Mouse (Mus musculus) midbrain, postnatal 0 days (tissue): ENCODE results near the gene Gm4707. TPM values are rescaled to one million over a fixed set of nuclear protein-coding genes. Genes with fewer than 3 reads are reported as not detected.

ENCODE experiments used
- ATAC-seq: fragments of 200-750 bp; cut with Nextera tagmentation; 2 replicates; pipeline ENCODE4 v1.8.0; 2017; ENCODE audit warnings: moderate number of reproducible peaks, mild to moderate bottlenecking, moderate TSS enrichment, moderate library complexity; ENCODE audit not compliant: low FRiP score
- DNase-seq: peaks from one replicate; pipeline ENCODE4 v3.0.0-alpha.2; 2015; ENCODE audit warnings: low spot score
- H3K27ac ChIP-seq: fragments of 300-500 bp; sonication (generic); 2 replicates; pipeline ENCODE4 v1.5.1; 2014; ENCODE audit warnings: low read depth, mild to moderate bottlenecking, low read length, mixed read lengths
- H3K27me3 ChIP-seq: fragments of 300-500 bp; sonication (generic); 2 replicates; pipeline ENCODE4 v1.6.1; 2014; ENCODE audit warnings: low read length, control low read depth, mixed read lengths; ENCODE audit not compliant: insufficient read depth
- H3K36me3 ChIP-seq: fragments of 300-500 bp; sonication (generic); 2 replicates; pipeline ENCODE4 v1.6.1; 2014; ENCODE audit warnings: low read length, control low read depth, mixed read lengths; ENCODE audit not compliant: insufficient read depth
- H3K4me1 ChIP-seq: fragments of 300-500 bp; sonication (generic); 2 replicates; pipeline ENCODE4 v1.6.1; 2014; ENCODE audit warnings: mild to moderate bottlenecking, control low read depth, antibody characterized with exemption, low read length, mixed read lengths; ENCODE audit not compliant: insufficient read depth
- H3K4me2 ChIP-seq: fragments of 300-500 bp; sonication (generic); 2 replicates; pipeline ENCODE4 v1.6.1; 2014; ENCODE audit warnings: low read depth, mild to moderate bottlenecking, low read length, mixed read lengths; ENCODE audit not compliant: poor library complexity, severe bottlenecking
- H3K4me3 ChIP-seq: fragments of 300-500 bp; sonication (generic); 2 replicates; pipeline ENCODE4 v1.5.1; 2014; ENCODE audit warnings: low read depth, mild to moderate bottlenecking, low read length, moderate library complexity
- H3K9ac ChIP-seq: fragments of 300-500 bp; sonication (generic); replicated peaks from 2 replicates; pipeline ENCODE4 v1.6.1; 2014; ENCODE audit warnings: mild to moderate bottlenecking, low read length, moderate library complexity, mixed read lengths; ENCODE audit not compliant: poor library complexity, severe bottlenecking
- H3K9me3 ChIP-seq: fragments of 300-500 bp; sonication (generic); 2 replicates; pipeline ENCODE4 v1.6.1; 2016; ENCODE audit warnings: low read length, control low read depth
- CTCF ChIP-seq: IDR thresholded peaks from 2 replicates; pipeline ENCODE4 v1.5.1; 2016; ENCODE audit warnings: antibody characterized with exemption, mild to moderate bottlenecking
- WGBS: fragments of 180-500 bp; shearing (Covaris S2); extraction: QIAGEN DNeasy Blood & Tissue Kit; methylation state at CpG from one replicate; pipeline ENCODE4 v1.1.7; 2014; 5-methylcytosine and 5-hydroxymethylcytosine counted together
- polyA plus RNA-seq: library from polyadenylated mRNA; unstranded; fragments of >200 nt; fragmentation: Nextera tagmentation; extraction: Ambion mirVana; gene quantifications from 2 replicates; pipeline ENCODE4 v1.2.1, GENCODE M21; 2015
- total RNA-seq: library from RNA; depleted of rRNA; stranded (reverse); fragments of >200 nt; gene quantifications from 2 replicates; pipeline ENCODE4 v1.2.3, GENCODE M21; 2014; rRNA removed

Gene Gm4707
- total and polyA plus RNA-seq, 2 experiments from 2014 or later, result 2.4 to 40.7 TPM

DNA sequence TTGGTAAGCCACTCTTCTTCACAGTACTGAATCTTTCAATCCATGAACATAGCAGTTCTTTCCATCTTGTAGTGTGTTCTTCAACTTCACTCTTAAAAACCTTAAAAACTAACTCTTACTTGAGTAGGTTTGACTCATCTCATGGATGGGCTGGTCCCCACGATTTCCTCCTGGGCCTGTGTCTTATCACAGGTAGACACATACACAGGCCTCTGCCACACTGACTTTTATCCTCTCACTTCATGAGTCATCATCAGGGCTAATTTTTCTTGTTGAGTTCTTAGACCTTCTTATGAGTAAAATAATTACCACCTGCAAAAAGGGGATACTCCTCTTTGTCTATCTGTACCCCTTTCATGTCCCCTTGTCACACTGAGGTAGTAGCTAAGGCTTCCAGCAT, 42.7 kb downstream of the Gm4707 start:
- no peak for TF ChIP-seq CTCF
- WGBS, result 91% methylated on average over 1 of the region's 1 CpGs
- Histone ChIP-seq H3K9me3 (peaks cover 3% of the 10 kb centered on the region; the same call in 1 of the 2 replicates), H3K36me3 (peaks cover 7% of the 10 kb centered on the region), H3K4me1 (no peaks in the 10 kb centered on the region), H3K27me3 (no peaks in the 10 kb centered on the region), H3K4me2 (no peak overlapping the region), H3K9ac (no peak overlapping the region), H3K4me3 (no peak overlapping the region), H3K27ac (no peak overlapping the region)
- ATAC-seq (no peak), DNase-seq (no peak)

Other genes starting within 250 kb of the Gm4707 start
- gene Emilin2, start 147.9 kb downstream of the Gm4707 start, total RNA-seq, result 1.9 and 3.7 TPM in 2 replicates
- 0.93 and 2.2 TPM in 2 replicates for gene Emilin2, start 147.9 kb downstream of the Gm4707 start, polyA plus RNA-seq
- gene Smchd1, start 15.4 kb upstream of the Gm4707 start, total RNA-seq, result 40.2 and 58.7 TPM in 2 replicates
- 30.2 and 33.4 TPM in 2 replicates for gene Smchd1, start 15.4 kb upstream of the Gm4707 start, polyA plus RNA-seq
- 0.44 and 0.80 TPM in 2 replicates for gene Ndc80, start 66.9 kb upstream of the Gm4707 start, total RNA-seq
- gene Ndc80, start 66.9 kb upstream of the Gm4707 start, polyA plus RNA-seq, result 2.8 and 3.3 TPM in 2 replicates
- 0.71 and 0.85 TPM in 2 replicates for gene Spdya, start 92.1 kb upstream of the Gm4707 start, total RNA-seq
- gene Spdya, start 92.1 kb upstream of the Gm4707 start, polyA plus RNA-seq, result 2.5 and 2.7 TPM in 2 replicates
- gene Wdr43, start 156.0 kb upstream of the Gm4707 start, total RNA-seq, result 50.9 and 87.3 TPM in 2 replicates
- 34.3 and 36.5 TPM in 2 replicates for gene Wdr43, start 156.0 kb upstream of the Gm4707 start, polyA plus RNA-seq
- 4.5 and 5.0 TPM in 2 replicates for gene Togaram2, start 213.3 kb upstream of the Gm4707 start, total RNA-seq
- gene Togaram2, start 213.3 kb upstream of the Gm4707 start, polyA plus RNA-seq, result 1.2 and 1.7 TPM in 2 replicates